Mouse (Mus musculus) left cerebral cortex, adult 2 months (tissue): ENCODE data around the gene Sfxn2. TPM values are rescaled to one million over a fixed set of nuclear protein-coding genes. Genes with fewer than 3 reads are reported as not detected.

ENCODE experiments used
- DNase-seq, 2 experiments: peaks; one replicate each; pipeline ENCODE4 v3.0.0; 2021 to 2022; ENCODE audit warnings: low spot score in 2 of 2, mixed read lengths in 1 of 2; ENCODE audit errors: extremely low spot score in 1 of 2
- H3K27ac ChIP-seq: fragments of 200-600 bp; 2 replicates; pipeline ENCODE4 v1.8.1; 2022
- H3K4me3 ChIP-seq: fragments of 200-600 bp; 2 replicates; pipeline ENCODE4 v1.8.1; 2022
- CTCF ChIP-seq: fragments of 200-600 bp; IDR thresholded peaks from 2 replicates; pipeline ENCODE4 v1.8.1; 2022; ENCODE audit warnings: antibody characterized with exemption, mild to moderate bottlenecking, moderate library complexity
- intact Hi-C: fragments of 180-260 bp; cut with DNase I; formaldehyde crosslinking; loops from one replicate; pipeline ENCODE4 v1.15.1; 2025
- total RNA-seq, 2 experiments: library from RNA; stranded (reverse); gene quantifications; 2 replicates each; pipeline ENCODE4 v1.2.3; 2021

The Sfxn2 gene
- total RNA-seq, 2 experiments from 2014 or later, result 4.6 to 7.4 TPM

- no peak for TF ChIP-seq CTCF
- no peak for DNase-seq
- Histone ChIP-seq H3K4me3 (no peak overlapping the region), H3K27ac (no peak overlapping the region)
- intact Hi-C loops, result no loop called here
Measured at GRCm38 (mm10) chr19:46608158-46608557, 35.0 kb downstream of the Sfxn2 start.

GRCm38 (mm10) chr19:46616378-46616777 lies 43.2 kb downstream of the Sfxn2 start:
- Histone ChIP-seq H3K4me3 (no peak overlapping the region), H3K27ac (no peak overlapping the region)
- intact Hi-C loops, result no loop called here
- TF ChIP-seq CTCF, result no peak
- no peak for DNase-seq

- Histone ChIP-seq H3K27ac (no peak overlapping the region), H3K4me3 (no peak overlapping the region)
- TF ChIP-seq CTCF, result no peak
- intact Hi-C loops, result no loop called here
- DNase-seq, result no peak
Measured at GRCm38 (mm10) chr19:46617361-46617760, 44.2 kb downstream of the Sfxn2 start.

- Histone ChIP-seq H3K27ac (no peak overlapping the region), H3K4me3 (no peak overlapping the region)
- DNase-seq, result no peak
- no peak for TF ChIP-seq CTCF
- intact Hi-C loops, result no loop called here
Measured at GRCm38 (mm10) chr19:46618322-46618721, 45.2 kb downstream of the Sfxn2 start.

- no peak for DNase-seq
- intact Hi-C loops, result no loop called here
- TF ChIP-seq CTCF, result no peak
- H3K27ac ChIP-seq, result no peak overlapping the region
- no peak overlapping the region for H3K4me3 ChIP-seq
Measured at GRCm38 (mm10) chr19:46619001-46619400, 45.8 kb downstream of the Sfxn2 start.

- H3K4me3 ChIP-seq, result no peak overlapping the region
- no peak for DNase-seq
- intact Hi-C loops, result no loop called here
- H3K27ac ChIP-seq, result peak overlapping the region; percentile 48; the same call in 1 of the 2 replicates
- no peak for TF ChIP-seq CTCF
Measured at GRCm38 (mm10) chr19:46619518-46619917, 46.4 kb downstream of the Sfxn2 start.

GRCm38 (mm10) chr19:46620016-46620808 lies 47.0 kb downstream of the Sfxn2 start:
- no peak overlapping the region for H3K4me3 ChIP-seq
- intact Hi-C loops, result no loop called here
- TF ChIP-seq CTCF, result no peak
- DNase-seq, result peak; percentile 33 to 53
- peak overlapping the region; percentile 48; the same call in 1 of the 2 replicates for H3K27ac ChIP-seq

- no peak for TF ChIP-seq CTCF
- Histone ChIP-seq H3K27ac (peak overlapping the region; percentile 48; the same call in 1 of the 2 replicates), H3K4me3 (no peak overlapping the region)
- no peak for DNase-seq
- intact Hi-C loops, result loop anchor here (2.0 kb wide), 1 partner anchor 17 kb away; no protein-coding TSS in a partner anchor
Measured at GRCm38 (mm10) chr19:46621236-46622183, 48.3 kb downstream of the Sfxn2 start.

- 0 out of 2 replicates have a peak overlapping the region, but pooled peaks have one; percentile 32 for H3K27ac ChIP-seq
- intact Hi-C loops, result loop anchor here (2.0 kb wide), 1 partner anchor 16 kb away; no protein-coding TSS in a partner anchor
- no peak for DNase-seq
- TF ChIP-seq CTCF, result no peak
- no peak overlapping the region; the same call in 1 of the 2 replicates for H3K4me3 ChIP-seq
Measured at GRCm38 (mm10) chr19:46622659-46623193, 49.6 kb downstream of the Sfxn2 start.

GRCm38 (mm10) chr19:46623194-46623667 lies 50.1 kb downstream of the Sfxn2 start:
- Histone ChIP-seq H3K27ac (peak overlapping the region; percentile 69), H3K4me3 (peak overlapping the region; percentile 9)
- TF ChIP-seq CTCF, result no peak
- no peak for DNase-seq
- intact Hi-C loops, result loop anchor here (2.0 kb wide), 1 partner anchor 16 kb away; no protein-coding TSS in a partner anchor
